Mouse (Mus musculus) liver, embryonic 14.5 days (tissue): ENCODE measurements around the gene Nucks1. TPM values are rescaled to one million over a fixed set of nuclear protein-coding genes. Genes with fewer than 3 reads are reported as not detected.

Experiments used
- ATAC-seq: fragments of 200-750 bp; cut with Nextera tagmentation; 2 replicates; pipeline ENCODE4 v1.8.0; 2017; ENCODE audit warnings: moderate number of reproducible peaks, mild to moderate bottlenecking, moderate library complexity; ENCODE audit not compliant: insufficient read depth
- DNase-seq, 3 experiments: peaks; one replicate each; pipeline ENCODE4 v3.0.0-alpha.2; 2012 to 2013; ENCODE audit warnings: low read depth in 3 of 3, low spot score in 3 of 3
- H3K27ac ChIP-seq: fragments of 300-500 bp; sonication (generic); 2 replicates; pipeline ENCODE4 v1.5.1; 2014; ENCODE audit warnings: moderate library complexity, mild to moderate bottlenecking, control low read depth, inconsistent platforms
- H3K27me3 ChIP-seq: fragments of 300-500 bp; sonication (generic); 2 replicates; pipeline ENCODE4 v1.6.1; 2014; ENCODE audit warnings: mild to moderate bottlenecking, low read length, moderate library complexity; ENCODE audit not compliant: control insufficient read depth, insufficient read depth
- H3K36me3 ChIP-seq: fragments of 300-500 bp; sonication (generic); replicated peaks from 2 replicates; pipeline ENCODE4 v1.6.1; 2014; ENCODE audit warnings: low read depth; ENCODE audit not compliant: control insufficient read depth, insufficient read depth
- H3K4me1 ChIP-seq, 2 experiments: fragments of 200-500 bp in 1 of 2; fragments of 300-500 bp in 1 of 2; sonication (generic) in 1 of 2; replicated peaks; 2 replicates each; pipeline ENCODE4 v1.6.1; 2012 to 2014; ENCODE audit warnings: antibody characterized with exemption in 1 of 2, inconsistent platforms in 1 of 2, low read length in 1 of 2; ENCODE audit not compliant: control insufficient read depth in 2 of 2, insufficient read depth in 2 of 2
- H3K4me2 ChIP-seq: fragments of 300-500 bp; sonication (generic); 2 replicates; pipeline ENCODE4 v1.6.1; 2014; ENCODE audit warnings: low read depth, mild to moderate bottlenecking, control low read depth, moderate library complexity
- H3K4me3 ChIP-seq, 2 experiments: fragments of 200-500 bp in 1 of 2; fragments of 300-500 bp in 1 of 2; sonication (generic) in 1 of 2; 2 replicates each; pipeline ENCODE4 v1.5.1; 2012 to 2014; ENCODE audit warnings: low read depth in 2 of 2, low read length in 2 of 2, mild to moderate bottlenecking in 2 of 2, control low read depth in 1 of 2, inconsistent platforms in 1 of 2, moderate library complexity in 1 of 2; ENCODE audit not compliant: insufficient read depth in 1 of 2
- H3K9ac ChIP-seq: fragments of 300-500 bp; sonication (generic); replicated peaks from 2 replicates; pipeline ENCODE4 v1.6.1; 2014; ENCODE audit warnings: mild to moderate bottlenecking, control low read depth, moderate library complexity
- H3K9me3 ChIP-seq: fragments of 300-500 bp; sonication (generic); 2 replicates; pipeline ENCODE4 v1.6.1; 2016; ENCODE audit warnings: low read length, mixed read lengths; ENCODE audit not compliant: control insufficient read depth
- CTCF ChIP-seq: IDR thresholded peaks from 2 replicates; pipeline ENCODE4 v1.5.1; 2016; ENCODE audit warnings: antibody characterized with exemption, low read depth, control low read depth
- EP300 ChIP-seq: IDR thresholded peaks from 2 replicates; pipeline ENCODE4 v1.6.1; 2016; ENCODE audit warnings: antibody characterized with exemption, low read depth
- WGBS: fragments of 180-500 bp; shearing (Covaris S2); extraction: QIAGEN DNeasy Blood & Tissue Kit; methylation state at CpG from one replicate; pipeline ENCODE4 v1.1.7; 2014; ENCODE audit not compliant: insufficient replicate concordance; 5-methylcytosine and 5-hydroxymethylcytosine counted together
- polyA plus RNA-seq, 2 experiments: library from polyadenylated mRNA; depleted of rRNA in 1 of 2; stranded (reverse) in 1 of 2; unstranded in 1 of 2; fragments of >200 nt; fragmentation: Nextera tagmentation in 1 of 2; extraction: Ambion mirVana in 1 of 2; gene quantifications; 2 replicates each; pipeline versions ENCODE4 v1.2.1 to v1.2.3; 2012 to 2014

Gene Nucks1
- polyA plus RNA-seq, 2 experiments = 20.2 to 23.2 TPM

GRCm38 (mm10) chr1:131882787-131883186 is 27.5 kb upstream of the Nucks1 start:
- no peak overlapping the region for H3K9ac ChIP-seq
- H3K4me3 ChIP-seq = no peak overlapping the region
- H3K4me2 ChIP-seq = no peak overlapping the region
- no peak overlapping the region for H3K27ac ChIP-seq
- H3K27me3 ChIP-seq = no peaks in the 10 kb centered on the region
- no peaks in the 10 kb centered on the region for H3K9me3 ChIP-seq
- ATAC-seq (no peak), DNase-seq (peak in 1 of 3 experiments; percentile 6)
- no peak for TF ChIP-seq EP300
- TF ChIP-seq CTCF = peak; percentile 75
- no peaks in the 10 kb centered on the region for H3K36me3 ChIP-seq
- 30% methylated on average over 2 of the region's 2 CpGs for WGBS
- no peaks in the 10 kb centered on the region for H3K4me1 ChIP-seq

DNA sequence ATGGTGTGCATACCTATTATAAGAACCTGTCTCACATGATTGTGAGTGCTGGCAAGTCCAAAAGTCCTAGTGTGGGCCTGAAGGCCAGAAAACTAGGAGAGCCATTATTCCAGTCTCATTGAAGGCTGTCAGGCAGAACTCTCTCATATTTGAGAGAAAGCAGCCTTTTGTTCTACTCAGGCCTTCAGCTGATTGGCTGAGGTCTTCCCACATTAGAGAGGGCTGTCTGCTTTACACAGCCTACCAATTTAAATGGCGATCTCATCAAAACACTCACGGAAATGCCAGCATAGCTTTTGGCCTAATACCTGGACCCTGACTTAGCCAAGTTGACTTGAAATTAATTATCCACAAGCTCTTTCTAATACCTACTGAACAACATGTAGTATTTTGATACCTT is 24.2 kb upstream of the Nucks1 start:
- H3K36me3 ChIP-seq = no peaks in the 10 kb centered on the region
- ATAC-seq (no peak), DNase-seq (no peak)
- TF ChIP-seq CTCF = no peak
- no peak overlapping the region for H3K4me2 ChIP-seq
- no peaks in the 10 kb centered on the region for H3K9me3 ChIP-seq
- H3K9ac ChIP-seq = no peak overlapping the region
- no peaks in the 10 kb centered on the region for H3K27me3 ChIP-seq
- no peaks in the 10 kb centered on the region for H3K4me1 ChIP-seq
- 69% methylated on average over 2 of the region's 2 CpGs for WGBS
- H3K27ac ChIP-seq = no peak overlapping the region
- no peak overlapping the region for H3K4me3 ChIP-seq

GRCm38 (mm10) chr1:131886641-131887040 is 23.7 kb upstream of the Nucks1 start:
- H3K9me3 ChIP-seq = no peaks in the 10 kb centered on the region
- no peaks in the 10 kb centered on the region for H3K27me3 ChIP-seq
- TF ChIP-seq EP300 (no peak), CTCF (no peak)
- no peak overlapping the region for H3K9ac ChIP-seq
- ATAC-seq = no peak
- no peak overlapping the region for H3K4me2 ChIP-seq
- WGBS = 77% methylated on average over 3 of the region's 3 CpGs
- no peak overlapping the region for H3K27ac ChIP-seq
- H3K4me1 ChIP-seq = no peaks in the 10 kb centered on the region
- H3K4me3 ChIP-seq = no peak overlapping the region
- H3K36me3 ChIP-seq = no peaks in the 10 kb centered on the region
- no peak for DNase-seq

- 59% methylated on average over 6 of the region's 6 CpGs for WGBS
- TF ChIP-seq EP300 = no peak
- TF ChIP-seq CTCF = no peak
These were observed 20.2 kb upstream of the Nucks1 start for GRCm38 (mm10) chr1:131890043-131890658.

DNA sequence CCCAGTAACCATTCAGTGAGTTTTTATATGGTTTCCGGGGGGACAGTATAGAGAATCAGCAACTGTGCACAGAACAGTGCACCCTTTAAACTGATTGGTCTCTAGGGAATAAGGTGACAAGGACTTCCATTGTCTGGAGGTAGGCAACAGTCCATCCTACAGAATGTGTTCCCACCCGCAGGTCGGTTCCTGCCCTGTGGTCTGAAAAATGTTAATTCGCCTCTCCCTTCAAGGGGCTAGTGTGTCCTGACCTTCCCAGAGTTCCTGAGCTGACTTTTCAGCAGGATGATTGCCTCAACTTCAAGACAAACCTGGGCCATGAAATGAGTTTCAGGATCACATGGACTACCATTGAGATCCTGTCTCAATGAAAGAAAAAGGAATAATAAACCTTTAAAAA is 18.9 kb upstream of the Nucks1 start:
- Histone ChIP-seq H3K27me3 (no peaks in the 10 kb centered on the region), H3K27ac (no peak overlapping the region), H3K4me3 (no peak overlapping the region), H3K4me1 (no peaks in the 10 kb centered on the region), H3K9me3 (no peaks in the 10 kb centered on the region), H3K4me2 (no peak overlapping the region), H3K9ac (no peak overlapping the region), H3K36me3 (no peaks in the 10 kb centered on the region)
- no peak for TF ChIP-seq CTCF
- TF ChIP-seq EP300 = no peak
- WGBS = 62% methylated on average over 4 of the region's 4 CpGs
- DNase-seq (no peak), ATAC-seq (no peak)

More at GRCm38 (mm10) chr1:131890043-131890658, 20.2 kb upstream of the Nucks1 start:
- Histone ChIP-seq H3K4me1 (no peaks in the 10 kb centered on the region), H3K27ac (no peak overlapping the region), H3K4me2 (no peak overlapping the region), H3K27me3 (no peaks in the 10 kb centered on the region), H3K9ac (no peak overlapping the region), H3K9me3 (no peaks in the 10 kb centered on the region), H3K4me3 (no peak overlapping the region), H3K36me3 (no peaks in the 10 kb centered on the region)
- DNase-seq (no peak), ATAC-seq (no peak)
